Mouse (Mus musculus) megakaryocyte, embryonic 14.5 days (primary cell): Measurements from ENCODE around the gene Olfr1454. TPM values are rescaled to one million over a fixed set of nuclear protein-coding genes. Genes with fewer than 3 reads are reported as not detected.

Source experiments
- H3K27me3 ChIP-seq: replicated peaks from 2 replicates; pipeline ENCODE3; 2012; ENCODE audit warnings: inconsistent platforms
- H3K36me3 ChIP-seq: replicated peaks from 2 replicates; pipeline ENCODE3; 2012; ENCODE audit warnings: low read length, inconsistent platforms, mixed read lengths
- H3K4me1 ChIP-seq: 2 replicates; pipeline ENCODE4 v1.6.1; 2012; ENCODE audit warnings: inconsistent platforms
- H3K4me3 ChIP-seq: replicated peaks from 2 replicates; pipeline ENCODE3; 2012; ENCODE audit warnings: moderate library complexity, mild to moderate bottlenecking, inconsistent platforms
- H3K9me3 ChIP-seq: 2 replicates; pipeline ENCODE4 v1.6.1; 2012; ENCODE audit warnings: inconsistent platforms
- FLI1 ChIP-seq: IDR thresholded peaks from 2 replicates; pipeline ENCODE4 v1.6.1; 2012; ENCODE audit warnings: low read length, inconsistent platforms, mixed read lengths
- GATA1 ChIP-seq: IDR thresholded peaks from 3 replicates; pipeline ENCODE4 v1.6.1; 2012; ENCODE audit warnings: mixed read lengths, low read length, inconsistent platforms, borderline replicate concordance
- polyA plus RNA-seq: library from polyadenylated mRNA; stranded (reverse); fragments of >175 nt; gene quantifications from 2 replicates; pipeline ENCODE4 v1.2.3, GENCODE M21; 2012; ENCODE audit warnings: low replicate concordance; ENCODE audit not compliant: insufficient read depth

Gene Olfr1454
- polyA plus RNA-seq: not detected in 2 replicates

- Histone ChIP-seq H3K4me3 (no peak within 1 kb of the TSS), H3K9me3 (peaks cover under 1% of the 10 kb centered on the region; the same call in 1 of the 2 replicates), H3K27me3 (no peaks in the 10 kb centered on the region), H3K4me1 (no peaks in the 10 kb centered on the region), H3K36me3 (no peaks in the 10 kb centered on the region)
- no peak for TF ChIP-seq FLI1
- TF ChIP-seq GATA1: no peak
These were observed at the start of gene Olfr1454 for GRCm38 (mm10) chr19:13060310-13060709. TSS of gene Olfr1454 (plus strand) at chr19:13060610.

- no peaks in the 10 kb centered on the region for H3K27me3 ChIP-seq
- no peak within 1 kb of the TSS for H3K4me3 ChIP-seq
- H3K4me1 ChIP-seq: no peaks in the 10 kb centered on the region
- H3K36me3 ChIP-seq: no peaks in the 10 kb centered on the region
- H3K9me3 ChIP-seq: no peaks in the 10 kb centered on the region
- no peak for TF ChIP-seq FLI1
- TF ChIP-seq GATA1: no peak
These were observed 32.2 kb upstream of the Olfr1454 start, which contains the start of gene Olfr1453 for GRCm38 (mm10) chr19:13028227-13028626. TSS of gene Olfr1453 (minus strand) at chr19:13028327.

- peaks cover 3% of the 10 kb centered on the region; the same call in 1 of the 2 replicates for H3K9me3 ChIP-seq
- no peak overlapping the region for H3K4me3 ChIP-seq
- no peaks in the 10 kb centered on the region for H3K4me1 ChIP-seq
- no peaks in the 10 kb centered on the region for H3K36me3 ChIP-seq
- no peaks in the 10 kb centered on the region for H3K27me3 ChIP-seq
- TF ChIP-seq GATA1 (no peak), FLI1 (no peak)
These were observed 33.5 kb downstream of the Olfr1454 start for GRCm38 (mm10) chr19:13093908-13094307.

- no peaks in the 10 kb centered on the region for H3K4me1 ChIP-seq
- no peaks in the 10 kb centered on the region for H3K36me3 ChIP-seq
These were observed 37.4 kb downstream of the Olfr1454 start, which contains the start of gene Olfr1457 for GRCm38 (mm10) chr19:13097791-13098190. TSS of gene Olfr1457 (minus strand) at chr19:13097891.

GRCm38 (mm10) chr19:13106675-13107074, 46.3 kb downstream of the Olfr1454 start, which contains the start of gene Olfr1458:
TSS of gene Olfr1458 (minus strand) at chr19:13106775.
- Histone ChIP-seq H3K27me3 (no peaks in the 10 kb centered on the region), H3K9me3 (peaks cover 5% of the 10 kb centered on the region; the same call in 1 of the 2 replicates), H3K4me1 (no peaks in the 10 kb centered on the region)

More at GRCm38 (mm10) chr19:13097791-13098190, 37.4 kb downstream of the Olfr1454 start, which contains the start of gene Olfr1457:
- no peak within 1 kb of the TSS for H3K4me3 ChIP-seq
- no peaks in the 10 kb centered on the region for H3K27me3 ChIP-seq
- TF ChIP-seq GATA1 (no peak), FLI1 (no peak)
- no peaks in the 10 kb centered on the region for H3K9me3 ChIP-seq

More at GRCm38 (mm10) chr19:13106675-13107074, 46.3 kb downstream of the Olfr1454 start, which contains the start of gene Olfr1458:
- no peak for TF ChIP-seq GATA1
- TF ChIP-seq FLI1: no peak
- Histone ChIP-seq H3K36me3 (no peaks in the 10 kb centered on the region), H3K4me3 (no peak within 1 kb of the TSS)

Other genes with a start within 250 kb of the Olfr1454 start
- not detected in 2 replicates for gene Gm5244, start 213.9 kb upstream of the Olfr1454 start, polyA plus RNA-seq
- not detected in 2 replicates for gene Olfr1444, start 203.3 kb upstream of the Olfr1454 start, polyA plus RNA-seq
- gene Olfr1445, start 176.8 kb upstream of the Olfr1454 start, polyA plus RNA-seq: not detected in 2 replicates
- not detected in 2 replicates for gene Olfr1446, start 167.1 kb upstream of the Olfr1454 start, polyA plus RNA-seq
- gene Olfr1447, start 156.9 kb upstream of the Olfr1454 start, polyA plus RNA-seq: not detected in 2 replicates
- not detected in 2 replicates for gene Olfr1448, start 136.2 kb upstream of the Olfr1454 start, polyA plus RNA-seq
- not detected in 2 replicates for gene Olfr1449, start 129.8 kb upstream of the Olfr1454 start, polyA plus RNA-seq
- not detected in 2 replicates for gene Olfr1450, start 110.4 kb upstream of the Olfr1454 start, polyA plus RNA-seq
- gene Olfr1451, start 65.6 kb upstream of the Olfr1454 start, polyA plus RNA-seq: not detected in 2 replicates
- not detected in 2 replicates for gene Olfr1453, start 32.3 kb upstream of the Olfr1454 start, polyA plus RNA-seq
- gene Olfr1457, start 37.3 kb downstream of the Olfr1454 start, polyA plus RNA-seq: not detected in 2 replicates
- gene Olfr1458, start 46.2 kb downstream of the Olfr1454 start, polyA plus RNA-seq: not detected in 2 replicates
- gene Olfr1459, start 88.9 kb downstream of the Olfr1454 start, polyA plus RNA-seq: 0.06 TPM in 1 of 2 replicates, not detected in the other
- gene Olfr1461, start 102.4 kb downstream of the Olfr1454 start, polyA plus RNA-seq: not detected in 2 replicates
- not detected in 2 replicates for gene Olfr1462, start 125.1 kb downstream of the Olfr1454 start, polyA plus RNA-seq
- not detected in 2 replicates for gene Olfr1463, start 170.7 kb downstream of the Olfr1454 start, polyA plus RNA-seq